Mouse (Mus musculus) cerebellum, adult 9-11 months (tissue): Measurements from ENCODE around the gene Xrcc1.
A peak's percentile ranks its signal among the peaks of the same experiment; 100 is the strongest.
"Not testable (repeated sequence)": the region's sequence is repeated elsewhere in the genome, so short reads cannot be mapped to it uniquely, and the experiment has no call there.

Experiments used
- DNase-seq: peaks from one replicate; pipeline ENCODE4 v3.0.0; 2022

Xrcc1 gene

GRCm38 (mm10) chr7:24608017-24608416, 61.9 kb downstream of the Xrcc1 start:
- peak; percentile 45 for DNase-seq

GRCm38 (mm10) chr7:24608561-24608960, 62.5 kb downstream of the Xrcc1 start:
- no peak for DNase-seq

- no peak for DNase-seq
Observed at GRCm38 (mm10) chr7:24610144-24610878, 64.2 kb downstream of the Xrcc1 start, which contains the start of gene Phldb3. Phldb3 (plus strand) TSS chr7:24610763.

GRCm38 (mm10) chr7:24610879-24611494, 64.9 kb downstream of the Xrcc1 start:
- DNase-seq = no peak

- no peak for DNase-seq
Observed at GRCm38 (mm10) chr7:24611709-24612108, 65.6 kb downstream of the Xrcc1 start.

- no peak for DNase-seq
Observed at GRCm38 (mm10) chr7:24612308-24612910, 66.3 kb downstream of the Xrcc1 start.

GRCm38 (mm10) chr7:24614816-24615215, 68.7 kb downstream of the Xrcc1 start:
- DNase-seq = no peak

- no peak for DNase-seq
Observed at GRCm38 (mm10) chr7:24617763-24618162, 71.7 kb downstream of the Xrcc1 start.

GRCm38 (mm10) chr7:24618374-24618773, 72.3 kb downstream of the Xrcc1 start:
- not testable (repeated sequence) for DNase-seq

- no peak for DNase-seq
Observed at GRCm38 (mm10) chr7:24619671-24620397, 73.7 kb downstream of the Xrcc1 start.

GRCm38 (mm10) chr7:24621193-24621592, 75.1 kb downstream of the Xrcc1 start:
- no peak for DNase-seq

- no peak for DNase-seq
Observed at GRCm38 (mm10) chr7:24622967-24623366, 76.9 kb downstream of the Xrcc1 start.
